Mouse (Mus musculus) cerebellum, postnatal 14 days (tissue): Measurements from ENCODE around the gene Hist1h3d.

ENCODE experiments used
- DNase-seq, 2 experiments: peaks; one replicate each; pipeline ENCODE4 v3.0.0; 2021; ENCODE audit warnings: mixed read lengths in 2 of 2

Gene Hist1h3d

DNA sequence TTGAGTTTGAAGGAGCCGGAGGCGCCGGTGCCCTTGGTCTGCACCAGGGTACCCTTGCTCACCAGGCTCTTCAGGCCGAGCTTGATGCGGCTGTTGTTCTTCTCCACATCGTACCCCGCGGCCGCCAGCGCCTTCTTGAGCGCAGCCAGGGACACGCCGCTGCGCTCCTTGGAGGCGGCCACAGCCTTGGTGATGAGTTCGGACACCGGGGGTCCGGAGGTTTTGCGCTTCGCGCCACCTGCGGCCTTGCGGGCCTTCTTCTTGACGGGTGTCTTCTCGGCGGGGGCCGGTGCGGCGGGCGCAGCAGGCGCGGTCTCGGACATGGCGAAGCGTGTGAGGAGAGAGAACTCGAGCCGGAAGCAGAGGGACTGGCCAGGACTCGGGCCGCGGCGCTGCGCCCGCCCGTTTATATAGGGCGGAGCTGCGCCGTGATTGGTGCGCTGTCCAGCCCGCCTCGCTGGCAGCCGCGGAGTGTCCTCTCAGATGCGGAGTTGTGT lies 46.7 kb downstream of the Hist1h3d start, which contains the start of gene Hist1h1e:
Gene Hist1h1e (minus strand): TSS at position 384 of the 497 bp plus-strand sequence.
- DNase-seq = peak; percentile 92 to 93

DNA sequence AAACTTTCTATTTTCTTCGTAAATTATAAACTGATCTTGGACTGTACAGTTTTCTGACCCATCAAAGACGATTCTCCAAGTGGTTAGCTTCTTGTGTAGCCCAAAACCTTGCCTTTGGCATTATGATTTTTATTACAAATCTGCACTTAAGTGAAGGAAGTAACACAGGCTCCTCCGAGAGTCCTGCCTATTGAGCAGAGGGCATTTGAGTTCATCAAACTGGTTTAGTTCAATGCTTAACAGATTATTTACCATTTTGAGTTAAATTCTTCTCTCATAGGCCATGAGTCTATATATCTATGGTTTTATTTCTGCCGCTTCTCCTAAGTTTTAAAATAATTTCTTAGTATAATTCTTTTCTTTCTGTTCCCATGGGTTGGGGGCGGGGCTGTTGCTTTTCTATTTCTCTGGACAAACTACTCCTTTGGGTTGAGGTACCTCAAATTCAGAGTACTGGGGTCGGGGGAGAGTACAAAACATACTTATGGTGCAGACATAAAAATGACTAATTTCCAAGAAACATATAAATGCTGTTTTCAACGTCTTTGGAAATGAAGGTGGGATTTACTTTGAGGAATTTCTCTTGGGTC lies 47.4 kb downstream of the Hist1h3d start:
- peak; percentile 41 to 60 for DNase-seq
